Mouse (Mus musculus) B cell, adult 2 months (primary cell): ENCODE measurements around the gene Tekt3.
A peak's percentile ranks its signal among the peaks of the same experiment; 100 is the strongest.

ENCODE experiments used
- DNase-seq, 2 experiments: peaks; one replicate each; pipeline ENCODE4 v3.0.0; 2022

Gene Tekt3

GRCm38 (mm10) chr11:63126976-63127375 lies 65.5 kb downstream of the Tekt3 start:
- no peak for DNase-seq

DNA sequence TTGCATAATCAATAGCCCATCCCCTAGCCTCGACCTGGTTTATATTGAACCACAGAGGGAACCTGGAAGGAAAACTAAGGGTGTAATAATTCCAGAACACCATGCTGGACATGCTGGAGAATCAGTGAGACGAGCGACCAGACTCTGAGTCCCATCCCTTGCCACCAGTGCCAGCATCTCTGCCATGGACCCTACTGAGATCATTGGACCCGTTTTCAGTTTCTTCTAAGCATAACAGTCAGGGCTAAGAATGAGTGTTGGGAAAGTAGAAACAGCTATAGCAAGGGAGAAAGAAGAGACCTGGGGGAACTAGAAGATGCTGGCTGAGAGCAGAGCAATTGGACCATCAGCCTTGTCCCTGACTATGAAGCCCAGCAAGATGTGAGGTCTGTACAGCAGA lies 66.1 kb downstream of the Tekt3 start:
- DNase-seq = no peak

- DNase-seq = no peak
Measured at GRCm38 (mm10) chr11:63128784-63129183, 67.3 kb downstream of the Tekt3 start, which contains the start of gene Pmp22. Gene Pmp22 (plus strand): TSS chr11:63128982.

DNA sequence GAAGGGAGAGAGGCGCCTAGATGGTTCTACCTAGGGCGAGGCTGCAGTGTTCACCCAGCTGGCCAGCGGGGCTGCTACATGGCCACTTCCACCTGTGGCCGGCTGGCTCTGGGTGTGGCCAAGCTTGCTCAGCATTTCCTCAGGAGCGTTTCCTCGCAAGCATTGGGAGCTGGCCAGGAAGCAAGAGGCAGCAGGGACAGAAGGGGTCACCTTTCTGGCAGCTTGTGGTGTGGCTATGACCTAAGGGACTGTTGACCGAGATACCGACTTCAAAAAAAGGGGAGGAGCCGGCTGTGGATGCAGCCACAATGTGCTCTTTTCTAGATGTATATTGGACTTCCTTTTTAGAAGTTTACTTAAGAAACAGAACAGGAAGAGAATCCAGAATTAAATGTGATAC lies 67.9 kb downstream of the Tekt3 start:
- no peak for DNase-seq

GRCm38 (mm10) chr11:63129840-63130239 lies 68.4 kb downstream of the Tekt3 start:
- no peak for DNase-seq

DNA sequence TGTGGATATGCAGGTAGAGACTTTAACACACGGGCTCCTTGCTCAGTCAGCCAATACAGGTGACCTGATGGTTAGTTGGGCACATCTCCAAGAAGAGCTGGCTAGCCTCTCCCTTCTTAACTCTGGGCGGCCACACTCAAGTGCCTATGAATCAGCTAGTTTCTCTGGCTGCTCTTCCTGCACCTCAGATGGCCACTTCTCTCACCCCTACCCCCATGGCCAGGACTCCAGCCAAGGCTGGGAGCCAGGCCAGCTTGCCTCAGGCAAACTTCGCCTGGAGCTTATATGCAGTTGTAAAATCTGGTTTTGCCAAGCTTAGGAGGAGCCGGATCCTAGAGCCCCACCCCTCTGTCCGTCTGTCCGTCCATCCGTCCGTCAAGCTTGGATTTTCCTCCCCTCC lies 69.0 kb downstream of the Tekt3 start:
- DNase-seq = no peak

- DNase-seq = no peak
Measured at GRCm38 (mm10) chr11:63131001-63131692, 69.7 kb downstream of the Tekt3 start.

DNA sequence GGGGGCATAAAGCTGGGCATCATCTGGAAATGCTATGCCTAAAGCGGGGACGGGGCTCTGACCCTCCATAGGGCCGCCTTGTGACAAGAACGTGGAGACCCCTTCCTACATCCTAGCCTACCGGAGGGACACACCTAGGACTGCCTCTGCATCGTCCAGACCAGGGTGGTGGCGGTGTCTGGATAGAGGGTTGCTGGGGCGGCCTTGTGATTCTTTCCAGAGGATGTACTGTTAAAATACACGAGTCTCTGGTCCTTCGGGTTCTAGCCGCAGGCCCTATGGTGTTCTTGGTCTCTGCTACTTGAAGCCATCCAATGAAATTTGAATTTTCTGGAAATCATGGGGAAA lies 70.2 kb downstream of the Tekt3 start:
- no peak for DNase-seq

- DNase-seq = no peak
Measured at GRCm38 (mm10) chr11:63132151-63132500, 70.7 kb downstream of the Tekt3 start.

DNA sequence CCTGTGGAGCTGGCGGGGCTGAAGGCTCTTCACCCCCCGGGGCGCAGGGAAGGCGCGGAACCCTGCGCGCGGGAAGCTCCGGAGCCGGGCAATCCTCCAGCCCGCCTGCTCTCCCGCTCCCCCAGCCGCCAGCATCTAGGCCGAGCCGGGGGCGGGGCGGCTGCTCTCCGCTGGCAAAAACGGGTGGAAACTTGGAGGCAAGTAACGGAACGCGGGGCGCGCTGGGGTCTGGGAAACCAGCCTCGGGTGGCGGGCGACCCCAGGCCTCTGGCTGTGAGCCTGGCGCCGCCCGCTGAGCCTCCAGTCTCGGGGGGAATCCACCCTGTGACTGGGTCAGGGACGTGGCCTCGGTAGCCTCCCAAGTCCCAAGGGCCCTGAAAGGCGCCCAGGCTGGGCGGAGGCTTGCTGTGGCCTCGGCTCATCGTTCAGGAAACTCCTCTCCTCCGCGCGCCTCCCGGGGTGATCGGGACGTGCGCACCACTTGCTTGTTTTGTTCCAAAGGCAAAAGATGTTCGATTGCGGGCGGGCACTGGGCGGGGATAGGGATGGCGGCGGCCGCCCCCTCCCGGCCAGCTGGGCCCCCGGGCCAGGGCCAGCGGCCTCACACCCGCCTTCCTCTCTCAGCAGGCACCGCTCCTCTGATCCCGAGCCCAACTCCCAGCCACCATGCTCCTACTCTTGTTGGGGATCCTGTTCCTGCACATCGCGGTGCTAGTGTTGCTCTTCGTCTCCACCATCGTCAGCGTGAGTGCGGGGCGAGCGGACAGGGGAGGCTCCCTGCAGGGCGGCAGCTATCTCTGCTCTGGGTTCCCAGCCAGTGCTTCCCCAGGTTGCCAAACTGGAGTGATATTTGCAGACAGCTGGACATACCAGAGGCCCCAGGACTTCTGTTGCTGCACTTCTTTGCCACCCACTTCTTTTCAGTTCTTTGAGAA lies 71.3 kb downstream of the Tekt3 start:
- DNase-seq = no peak

GRCm38 (mm10) chr11:63134021-63134420 lies 72.6 kb downstream of the Tekt3 start:
- no peak for DNase-seq

- no peak for DNase-seq
Measured at GRCm38 (mm10) chr11:63134742-63135482, 73.5 kb downstream of the Tekt3 start.

DNA sequence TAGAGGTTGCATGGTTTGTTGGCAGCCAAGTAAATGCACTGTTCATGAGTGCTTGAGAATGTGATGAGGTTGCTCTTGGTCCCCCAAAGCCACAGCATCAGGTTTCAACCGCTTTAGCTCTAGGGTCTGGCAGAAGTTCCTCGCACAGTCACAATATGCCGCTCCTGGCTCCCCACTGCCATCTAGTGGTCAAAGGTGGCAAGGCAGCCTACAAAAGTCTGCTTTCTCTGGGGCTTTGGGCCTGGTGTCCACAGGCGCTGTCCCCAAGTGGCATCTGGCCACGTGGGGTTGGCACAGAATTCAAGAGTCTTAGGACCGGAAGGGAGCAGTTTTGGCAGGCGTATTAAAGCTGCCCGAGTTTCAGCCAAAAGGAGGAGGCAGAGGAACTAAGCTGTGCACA lies 74.2 kb downstream of the Tekt3 start:
- peak; percentile 82 for DNase-seq

DNA sequence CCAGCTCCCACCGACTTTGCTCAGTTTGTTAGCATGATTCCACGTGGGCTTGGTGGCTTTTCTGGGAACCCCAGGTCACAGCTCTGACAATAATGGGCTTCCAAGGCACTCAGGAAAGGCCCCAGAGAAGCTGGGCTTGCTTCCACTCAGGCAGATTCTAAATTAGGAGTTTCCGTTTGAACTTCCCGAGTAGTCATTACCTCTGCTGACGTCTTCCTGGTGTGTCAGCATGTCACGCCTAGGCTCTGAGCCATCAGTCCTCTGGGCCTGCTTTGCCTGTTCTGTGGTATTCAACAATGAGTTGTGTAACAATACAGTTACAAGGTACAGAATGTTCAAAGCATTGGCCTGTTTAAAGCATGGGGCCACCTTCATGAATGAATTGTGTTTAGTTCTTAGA lies 74.8 kb downstream of the Tekt3 start:
- DNase-seq = no peak

DNA sequence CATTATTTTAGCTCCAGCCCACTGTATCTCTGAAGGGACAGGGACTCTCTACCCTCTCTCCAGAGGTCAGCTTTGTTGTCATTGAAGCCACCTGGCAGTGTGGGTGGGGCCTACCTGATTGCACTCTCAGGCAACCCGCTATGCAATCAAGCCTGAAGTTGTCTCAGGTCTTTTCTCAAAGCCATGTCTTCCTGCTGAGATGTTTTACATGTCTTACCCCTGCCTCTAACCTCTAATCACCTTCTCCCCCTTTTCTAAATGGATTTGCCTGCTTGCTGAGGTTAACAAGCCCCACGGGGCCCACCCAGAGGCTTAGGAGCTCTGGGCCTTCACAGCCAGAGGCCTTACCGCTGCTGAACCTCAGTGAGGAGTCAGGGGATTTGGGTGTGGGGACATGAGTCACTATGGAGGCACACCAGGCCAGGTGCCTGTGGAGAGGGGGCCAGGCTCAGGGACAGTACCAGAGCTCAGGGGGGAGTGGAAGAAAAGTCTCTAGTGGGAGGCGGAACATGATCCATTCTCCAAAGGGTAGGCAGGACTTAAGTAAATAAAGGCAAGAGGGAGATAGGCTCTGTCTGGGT lies 75.5 kb downstream of the Tekt3 start:
- no peak for DNase-seq

DNA sequence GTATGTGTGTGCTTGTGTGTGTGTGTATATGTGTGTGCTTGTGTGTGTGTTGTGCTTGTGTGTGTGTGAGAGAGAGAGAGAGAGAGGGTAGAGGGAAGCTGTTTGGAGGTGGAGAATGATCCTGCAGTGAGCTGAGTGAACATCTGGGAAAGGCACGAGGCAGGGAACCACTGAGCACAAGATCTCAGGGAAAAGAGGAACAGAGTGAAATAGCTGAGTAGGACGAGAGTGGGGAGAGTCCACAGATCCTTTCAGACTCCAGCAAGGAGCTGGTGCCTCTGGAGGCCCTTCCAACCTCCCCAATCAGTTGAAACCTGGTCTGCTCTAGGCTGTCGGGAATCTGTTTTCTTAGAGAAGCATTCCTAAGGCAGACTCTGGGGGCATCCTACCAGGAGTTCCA lies 77.3 kb downstream of the Tekt3 start:
- no peak for DNase-seq

DNA sequence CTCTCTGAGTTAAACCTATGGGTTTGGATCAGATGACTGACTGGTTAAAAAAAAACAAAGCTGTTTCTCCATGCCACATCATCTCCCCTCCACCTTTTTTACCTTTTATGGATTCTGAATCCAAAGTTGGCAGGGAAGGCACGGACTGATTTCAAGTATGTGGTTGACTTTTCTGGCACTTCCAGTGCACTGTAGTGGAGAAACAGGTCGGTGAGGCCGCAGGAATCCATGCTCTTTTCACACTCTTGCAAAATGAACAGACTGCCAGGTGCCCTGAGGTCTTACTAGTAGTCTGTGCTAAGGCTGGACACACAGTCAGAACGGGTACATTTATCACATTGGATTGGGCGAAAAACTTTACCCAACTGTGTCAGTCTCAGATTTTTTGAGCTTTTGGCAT lies 80.9 kb downstream of the Tekt3 start:
- no peak for DNase-seq

DNA sequence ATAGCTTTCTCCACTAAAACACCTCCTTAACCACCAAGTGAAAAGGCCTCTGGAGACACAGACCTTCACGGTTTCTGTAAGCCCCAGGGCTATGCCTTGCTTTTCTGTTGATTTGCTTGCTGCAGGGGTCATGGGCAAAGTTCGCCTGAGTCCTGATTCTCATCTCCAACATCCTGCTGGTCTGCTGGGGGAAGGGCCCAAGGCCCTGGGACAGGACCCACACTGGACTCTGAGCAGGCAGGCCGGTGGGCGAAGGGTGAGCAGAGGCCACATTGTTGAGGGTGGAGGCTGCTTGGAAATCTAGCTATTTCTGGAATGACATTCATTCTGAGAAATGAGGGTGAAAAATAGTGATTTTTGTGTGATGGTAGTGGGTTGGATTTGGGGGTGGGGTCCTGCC lies 81.4 kb downstream of the Tekt3 start:
- DNase-seq = no peak

DNA sequence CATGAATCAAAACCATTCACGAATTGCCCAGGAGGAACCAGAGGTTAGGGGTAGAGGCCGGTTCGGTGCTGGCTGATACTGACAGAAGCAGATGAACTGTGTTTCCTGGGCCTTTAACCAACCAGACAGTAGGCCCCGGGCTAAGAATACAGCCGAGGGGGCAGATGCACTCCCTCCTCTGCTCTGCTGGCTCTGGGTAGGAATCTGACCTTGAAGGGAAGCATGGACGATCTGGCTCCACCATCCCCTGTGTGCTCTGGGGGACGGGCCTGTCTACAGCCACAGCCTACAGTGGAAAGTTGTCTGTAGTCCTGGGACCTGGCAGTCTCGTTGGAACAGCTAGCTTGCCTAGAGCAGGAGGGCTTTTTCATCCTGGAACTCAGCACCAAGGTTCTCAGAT lies 82.0 kb downstream of the Tekt3 start:
- no peak for DNase-seq
